Mouse (Mus musculus): ENCODE results near the gene Tprgl.

DNA sequence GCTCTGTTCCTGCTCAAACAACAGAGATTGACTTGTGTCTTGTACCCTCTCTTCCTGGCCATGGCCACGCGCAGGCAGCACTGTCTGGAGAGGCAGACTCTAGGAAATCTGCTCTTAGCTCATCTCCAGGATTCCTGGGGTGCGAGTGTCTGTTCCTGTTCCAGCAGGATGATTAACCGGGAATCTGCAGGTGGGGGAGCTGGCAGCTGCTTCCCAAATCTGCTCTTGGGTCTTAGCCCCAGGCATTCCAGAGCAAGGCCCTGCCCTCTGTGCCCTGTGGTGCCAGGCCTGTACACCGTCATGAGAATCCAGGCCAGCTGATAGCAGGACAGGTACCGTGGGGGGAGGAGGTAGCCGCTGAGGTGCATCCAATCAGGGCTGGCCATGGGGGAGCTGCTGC, 44.1 kb upstream of the Tprgl start:
- TF ChIP-seq CTCF (IDR thresholded peaks at IDR 0.05; ENCODE audit: insufficient read depth, low read depth, low read length) (no peak), POLR2A (IDR thresholded peaks at IDR 0.05; ENCODE audit: insufficient read depth, low read depth, low read length) (no peak)

All from olfactory bulb, adult 2 months (tissue).